Mouse (Mus musculus) urinary bladder, postnatal 10 days (tissue): Measurements from ENCODE around the gene Apod.
"Not testable (repeated sequence)": the region's sequence is repeated elsewhere in the genome, so short reads cannot be mapped to it uniquely, and the experiment has no call there.

Experiments used
- DNase-seq: peaks from one replicate; pipeline ENCODE4 v3.0.0; 2022; ENCODE audit warnings: low spot score

Gene Apod

GRCm38 (mm10) chr16:31320954-31321353, 6.3 kb upstream of the Apod start:
- no peak for DNase-seq

GRCm38 (mm10) chr16:31319723-31320122, 5.1 kb upstream of the Apod start:
- DNase-seq: not testable (repeated sequence)

- no peak for DNase-seq
Observed at GRCm38 (mm10) chr16:31319316-31319715, 4.7 kb upstream of the Apod start.

- DNase-seq: no peak
Observed at GRCm38 (mm10) chr16:31318418-31318817, 3.8 kb upstream of the Apod start.

- DNase-seq: not testable (repeated sequence)
Observed at GRCm38 (mm10) chr16:31316246-31317143, 1.9 kb upstream of the Apod start.

GRCm38 (mm10) chr16:31315294-31315693, 686 bp upstream of the Apod start:
- DNase-seq: no peak

GRCm38 (mm10) chr16:31313611-31314010, 997 bp downstream of the Apod start:
- DNase-seq: no peak

- no peak for DNase-seq
Observed at GRCm38 (mm10) chr16:31312296-31312695, 2.3 kb downstream of the Apod start.

GRCm38 (mm10) chr16:31305199-31305919, 9.2 kb downstream of the Apod start:
- DNase-seq: no peak

- DNase-seq: no peak
Observed at GRCm38 (mm10) chr16:31303276-31303675, 11.3 kb downstream of the Apod start.

GRCm38 (mm10) chr16:31300883-31301532, 13.6 kb downstream of the Apod start:
- no peak for DNase-seq

- no peak for DNase-seq
Observed at GRCm38 (mm10) chr16:31300467-31300866, 14.1 kb downstream of the Apod start.

GRCm38 (mm10) chr16:31299960-31300353, 14.7 kb downstream of the Apod start:
- no peak for DNase-seq

GRCm38 (mm10) chr16:31299164-31299959, 15.2 kb downstream of the Apod start:
- DNase-seq: no peak

- no peak for DNase-seq
Observed at GRCm38 (mm10) chr16:31297113-31297512, 17.5 kb downstream of the Apod start.

GRCm38 (mm10) chr16:31293761-31294160, 20.8 kb downstream of the Apod start:
- no peak for DNase-seq

- no peak for DNase-seq
Observed at GRCm38 (mm10) chr16:31290751-31291365, 23.8 kb downstream of the Apod start.

GRCm38 (mm10) chr16:31290281-31290680, 24.3 kb downstream of the Apod start:
- DNase-seq: peak; percentile 48

GRCm38 (mm10) chr16:31287712-31288111, 26.9 kb downstream of the Apod start:
- DNase-seq: no peak

GRCm38 (mm10) chr16:31286801-31287488, 27.7 kb downstream of the Apod start:
- DNase-seq: no peak

- DNase-seq: no peak
Observed at GRCm38 (mm10) chr16:31281981-31282380, 32.6 kb downstream of the Apod start.
